Mouse (Mus musculus) ES-Bruce4 (cell line): ENCODE results near the gene Zc3h7b. TPM values are rescaled to one million over a fixed set of nuclear protein-coding genes. Genes with fewer than 3 reads are reported as not detected.

Experiments used
- H3K27ac ChIP-seq: 2 replicates; pipeline ENCODE4 v1.5.1; 2012; ENCODE audit warnings: low read length, inconsistent platforms; ENCODE audit not compliant: insufficient read depth
- H3K27me3 ChIP-seq: 2 replicates; pipeline ENCODE4 v1.6.1; 2012; ENCODE audit warnings: mild to moderate bottlenecking, low read length, inconsistent platforms; ENCODE audit not compliant: control insufficient read depth, poor library complexity, insufficient read depth, severe bottlenecking
- H3K36me3 ChIP-seq: 2 replicates; pipeline ENCODE4 v1.6.1; 2012; ENCODE audit warnings: inconsistent platforms, mild to moderate bottlenecking, low read length, moderate library complexity; ENCODE audit not compliant: control insufficient read depth, poor library complexity, insufficient read depth, severe bottlenecking
- H3K4me1 ChIP-seq: one replicate; pipeline ENCODE4 v1.8.1; 2011; ENCODE audit warnings: low read length; ENCODE audit not compliant: control insufficient read depth, insufficient read depth
- H3K4me3 ChIP-seq: 2 replicates; pipeline ENCODE4 v1.5.1; 2011; ENCODE audit warnings: low read depth, mild to moderate bottlenecking, low read length
- H3K9ac ChIP-seq: 2 replicates; pipeline ENCODE4 v1.6.1; 2012; ENCODE audit warnings: low read depth, mild to moderate bottlenecking, inconsistent platforms; ENCODE audit not compliant: poor library complexity, severe bottlenecking
- H3K9me3 ChIP-seq: replicated peaks from 2 replicates; pipeline ENCODE4 v1.6.1; 2012; ENCODE audit warnings: mild to moderate bottlenecking, low read length, inconsistent platforms; ENCODE audit not compliant: control insufficient read depth, poor library complexity, insufficient read depth, severe bottlenecking
- CTCF ChIP-seq: IDR thresholded peaks from one replicate; pipeline ENCODE4 v1.8.1; 2011; ENCODE audit warnings: low read depth, low read length
- EP300 ChIP-seq: IDR thresholded peaks from 2 replicates; pipeline ENCODE4 v1.6.1; 2011; ENCODE audit warnings: low read depth, low read length; ENCODE audit not compliant: insufficient read depth
- POLR2A ChIP-seq: IDR thresholded peaks from one replicate; pipeline ENCODE4 v1.8.1; 2011; ENCODE audit warnings: low read length; ENCODE audit not compliant: insufficient read depth
- polyA plus RNA-seq: library from polyadenylated mRNA; stranded (reverse); fragments of >200 nt; gene quantifications from 2 replicates; pipeline ENCODE4 v1.2.4, GENCODE M21; 2011; ENCODE audit warnings: low read depth; ENCODE audit not compliant: missing spikeins, insufficient read depth, insufficient read length

Zc3h7b gene
- polyA plus RNA-seq, 1 experiment = 42.1 TPM

- peaks cover 7% of the 10 kb centered on the region for H3K4me1 ChIP-seq
- TF ChIP-seq CTCF = no peak
- TF ChIP-seq EP300 = no peak
- no peak for TF ChIP-seq POLR2A
- no peak overlapping the region for H3K27ac ChIP-seq
- H3K36me3 ChIP-seq = peaks cover under 1% of the 10 kb centered on the region; the same call in 1 of the 2 replicates
- no peaks in the 10 kb centered on the region for H3K9me3 ChIP-seq
- H3K4me3 ChIP-seq = no peak overlapping the region
- H3K9ac ChIP-seq = no peak overlapping the region
- no peaks in the 10 kb centered on the region for H3K27me3 ChIP-seq
These were observed 100.3 kb downstream of the Zc3h7b start for GRCm38 (mm10) chr15:81845033-81845625.

DNA sequence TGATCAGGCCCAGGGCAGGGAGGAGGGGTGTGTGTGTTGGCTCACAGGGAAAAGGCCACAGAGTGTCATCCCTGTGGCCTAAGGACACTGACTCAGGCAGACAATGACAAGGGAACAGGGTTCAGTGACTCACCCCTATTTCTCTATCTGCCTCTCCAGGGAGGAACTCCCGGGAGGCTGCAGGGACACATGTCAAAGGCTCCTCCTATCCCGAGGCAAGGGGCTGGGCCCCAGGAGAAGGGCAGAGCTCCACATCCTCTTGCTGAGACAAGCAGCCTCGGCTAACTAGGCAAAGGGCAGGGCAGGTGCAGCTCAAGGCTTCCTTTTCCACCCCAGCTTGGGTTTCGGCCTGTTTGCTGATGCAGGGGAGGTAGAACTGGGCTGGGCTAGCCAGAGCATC, 100.9 kb downstream of the Zc3h7b start:
- Histone ChIP-seq H3K27ac (no peak overlapping the region; the same call in 1 of the 2 replicates), H3K9me3 (no peaks in the 10 kb centered on the region), H3K36me3 (peaks cover 5% of the 10 kb centered on the region; the same call in 1 of the 2 replicates), H3K4me3 (no peak overlapping the region), H3K27me3 (no peaks in the 10 kb centered on the region), H3K9ac (no peak overlapping the region), H3K4me1 (peaks cover 7% of the 10 kb centered on the region)
- no peak for TF ChIP-seq POLR2A
- TF ChIP-seq EP300 = no peak
- TF ChIP-seq CTCF = no peak

Other genes starting within 250 kb of the Zc3h7b start
- 122 and 133 TPM in 2 replicates for gene Ep300, start 159.7 kb upstream of the Zc3h7b start, polyA plus RNA-seq
- 49.3 and 50.3 TPM in 2 replicates for gene L3mbtl2, start 81.2 kb upstream of the Zc3h7b start, polyA plus RNA-seq
- gene Chadl, start 47.8 kb upstream of the Zc3h7b start, polyA plus RNA-seq = 1.0 and 1.1 TPM in 2 replicates
- gene Rangap1, start 473 bp downstream of the Zc3h7b start, polyA plus RNA-seq = 158 and 160 TPM in 2 replicates
- 33.9 and 36.0 TPM in 2 replicates for gene Tef, start 57.4 kb downstream of the Zc3h7b start, polyA plus RNA-seq
- 10.7 and 12.7 TPM in 2 replicates for gene Tob2, start 113.7 kb downstream of the Zc3h7b start, polyA plus RNA-seq
- gene Phf5a, start 126.9 kb downstream of the Zc3h7b start, polyA plus RNA-seq = 150 and 172 TPM in 2 replicates
- 174 and 181 TPM in 2 replicates for gene Aco2, start 127.3 kb downstream of the Zc3h7b start, polyA plus RNA-seq
- 21.8 and 25.5 TPM in 2 replicates for gene Polr3h, start 181.2 kb downstream of the Zc3h7b start, polyA plus RNA-seq
- 4.0 and 4.9 TPM in 2 replicates for gene Csdc2, start 191.7 kb downstream of the Zc3h7b start, polyA plus RNA-seq
- 338 and 387 TPM in 2 replicates for gene Pmm1, start 215.9 kb downstream of the Zc3h7b start, polyA plus RNA-seq
- 3.5 and 4.8 TPM in 2 replicates for gene 1700029P11Rik, start 235.5 kb downstream of the Zc3h7b start, polyA plus RNA-seq
- 98.6 and 131 TPM in 2 replicates for gene Xrcc6, start 242.8 kb downstream of the Zc3h7b start, polyA plus RNA-seq